Mouse (Mus musculus) myocyte (in vitro differentiated cells): Measurements from ENCODE around the gene Cstad. TPM values are rescaled to one million over a fixed set of nuclear protein-coding genes. Genes with fewer than 3 reads are reported as not detected.

ENCODE experiments used
- H3K27me3 ChIP-seq: one replicate; pipeline ENCODE4 v1.6.1; 2011; ENCODE audit not compliant: control insufficient read depth, insufficient read depth, insufficient read length
- H3K36me3 ChIP-seq: one replicate; pipeline ENCODE4 v1.6.1; 2011; ENCODE audit not compliant: control insufficient read depth, insufficient read depth
- H3K4me2 ChIP-seq: one replicate; pipeline ENCODE4 v1.6.1; 2011; ENCODE audit warnings: low read depth, control low read depth
- H3K4me3 ChIP-seq: one replicate; pipeline ENCODE4 v1.5.1; 2011; ENCODE audit warnings: mild to moderate bottlenecking, control low read depth, moderate library complexity
- H3K79me2 ChIP-seq: one replicate; pipeline ENCODE4 v1.6.1; 2011; ENCODE audit not compliant: control insufficient read depth, insufficient read depth
- H3ac ChIP-seq: one replicate; pipeline ENCODE4 v1.6.1; 2011; ENCODE audit not compliant: control insufficient read depth, insufficient read length
- CEBPB ChIP-seq: IDR thresholded peaks from 2 replicates; pipeline ENCODE4 v1.6.1; 2011; ENCODE audit warnings: mild to moderate bottlenecking, moderate library complexity; ENCODE audit not compliant: poor library complexity, insufficient read depth, severe bottlenecking
- E2F4 ChIP-seq: IDR thresholded peaks from one replicate; pipeline ENCODE4 v1.6.1; 2011; ENCODE audit warnings: mild to moderate bottlenecking, control low read depth, moderate library complexity; ENCODE audit not compliant: insufficient read depth
- MAX ChIP-seq: IDR thresholded peaks from one replicate; pipeline ENCODE4 v1.6.1; 2011; ENCODE audit warnings: low read depth, mild to moderate bottlenecking, control low read depth
- MYOD1 ChIP-seq, 3 experiments: IDR thresholded peaks; one replicate each; pipeline ENCODE4 v1.6.1; 2011; ENCODE audit warnings: control low read depth in 2 of 3, low read depth in 2 of 3, mild to moderate bottlenecking in 2 of 3, moderate library complexity in 1 of 3; ENCODE audit not compliant: insufficient read length in 2 of 3, control insufficient read depth in 1 of 3
- MYOG ChIP-seq, 3 experiments: IDR thresholded peaks; one replicate each; pipeline ENCODE4 v1.6.1; 2011; ENCODE audit warnings: control low read depth in 2 of 3, low read depth in 2 of 3, mild to moderate bottlenecking in 2 of 3; ENCODE audit not compliant: insufficient read length in 2 of 3, control insufficient read depth in 1 of 3, insufficient read depth in 1 of 3
- POLR2A ChIP-seq: IDR thresholded peaks from one replicate; pipeline ENCODE4 v1.6.1; 2011; ENCODE audit warnings: low read depth, mild to moderate bottlenecking, control low read depth, moderate library complexity; ENCODE audit not compliant: insufficient read length
- POLR2AphosphoS2 ChIP-seq: IDR thresholded peaks from one replicate; pipeline ENCODE4 v1.6.1; 2011; ENCODE audit warnings: low read depth, control low read depth; ENCODE audit not compliant: insufficient read length
- REST ChIP-seq: IDR thresholded peaks from one replicate; pipeline ENCODE4 v1.6.1; 2011; ENCODE audit warnings: mild to moderate bottlenecking, control low read depth, moderate library complexity; ENCODE audit not compliant: insufficient read depth, insufficient read length
- SRF ChIP-seq: IDR thresholded peaks from one replicate; pipeline ENCODE4 v1.6.1; 2011; ENCODE audit warnings: low read depth; ENCODE audit not compliant: control insufficient read depth, insufficient read length
- TCF12 ChIP-seq: IDR thresholded peaks from one replicate; pipeline ENCODE4 v1.6.1; 2011; ENCODE audit warnings: mild to moderate bottlenecking, control low read depth; ENCODE audit not compliant: poor library complexity, insufficient read depth, severe bottlenecking
- TCF3 ChIP-seq: IDR thresholded peaks from one replicate; pipeline ENCODE4 v1.6.1; 2011; ENCODE audit warnings: low read depth, control low read depth; ENCODE audit not compliant: insufficient read length
- USF1 ChIP-seq: IDR thresholded peaks from one replicate; pipeline ENCODE4 v1.6.1; 2011; ENCODE audit warnings: low read depth, mild to moderate bottlenecking, control low read depth, moderate library complexity
- polyA plus RNA-seq: library from polyadenylated mRNA; unstranded; fragments of >200 nt; fragmentation: generic; extraction: Trizol; gene quantifications from one replicate; pipeline ENCODE4 v1.2.1, GENCODE M21; 2012; ENCODE audit warnings: missing spikeins

Cstad gene
- polyA plus RNA-seq, 1 experiment = 0.77 TPM

DNA sequence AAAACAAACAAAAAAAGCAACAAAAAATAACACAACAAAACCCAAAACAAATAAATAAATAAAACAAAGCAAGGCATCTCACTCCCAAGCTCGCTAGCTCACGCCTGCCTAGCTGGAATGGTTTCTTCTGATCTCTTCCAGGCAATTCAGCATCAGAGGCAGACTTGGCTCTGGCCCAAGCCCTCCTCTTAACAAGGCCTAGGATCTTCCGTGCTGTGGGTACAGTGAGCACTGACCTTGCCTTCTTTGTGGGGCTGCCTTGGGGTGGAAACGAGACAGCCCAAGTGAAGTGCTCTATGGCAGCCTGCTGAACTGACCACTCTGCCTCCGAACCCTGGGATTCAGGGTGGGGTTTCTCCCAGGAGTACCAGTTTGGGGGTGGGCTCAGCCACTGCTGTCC lies 52.0 kb downstream of the Cstad start:
- no peak overlapping the region for H3K4me2 ChIP-seq
- no peak for TF ChIP-seq TCF3
- no peak for TF ChIP-seq POLR2AphosphoS2
- no peak for TF ChIP-seq E2F4
- TF ChIP-seq MAX = no peak
- TF ChIP-seq REST = no peak
- TF ChIP-seq POLR2A = no peak
- no peak for TF ChIP-seq MYOD1 (IDR thresholded peaks at IDR 0.05; ENCODE audit: control insufficient read depth in 1 of 3, insufficient read length in 2 of 3, low read depth in 2 of 3)
- no peak for TF ChIP-seq CEBPB
- TF ChIP-seq SRF = no peak
- TF ChIP-seq USF1 = no peak
- TF ChIP-seq TCF12 = no peak
- TF ChIP-seq MYOG (IDR thresholded peaks at IDR 0.05; ENCODE audit: control insufficient read depth in 1 of 3, insufficient read depth in 1 of 3, insufficient read length in 2 of 3, low read depth in 2 of 3) = no peak
- no peak overlapping the region for H3K4me3 ChIP-seq
- no peaks in the 10 kb centered on the region for H3K79me2 ChIP-seq
- no peaks in the 10 kb centered on the region for H3K36me3 ChIP-seq
- H3K27me3 ChIP-seq = no peaks in the 10 kb centered on the region
- H3ac ChIP-seq = no peak overlapping the region

DNA sequence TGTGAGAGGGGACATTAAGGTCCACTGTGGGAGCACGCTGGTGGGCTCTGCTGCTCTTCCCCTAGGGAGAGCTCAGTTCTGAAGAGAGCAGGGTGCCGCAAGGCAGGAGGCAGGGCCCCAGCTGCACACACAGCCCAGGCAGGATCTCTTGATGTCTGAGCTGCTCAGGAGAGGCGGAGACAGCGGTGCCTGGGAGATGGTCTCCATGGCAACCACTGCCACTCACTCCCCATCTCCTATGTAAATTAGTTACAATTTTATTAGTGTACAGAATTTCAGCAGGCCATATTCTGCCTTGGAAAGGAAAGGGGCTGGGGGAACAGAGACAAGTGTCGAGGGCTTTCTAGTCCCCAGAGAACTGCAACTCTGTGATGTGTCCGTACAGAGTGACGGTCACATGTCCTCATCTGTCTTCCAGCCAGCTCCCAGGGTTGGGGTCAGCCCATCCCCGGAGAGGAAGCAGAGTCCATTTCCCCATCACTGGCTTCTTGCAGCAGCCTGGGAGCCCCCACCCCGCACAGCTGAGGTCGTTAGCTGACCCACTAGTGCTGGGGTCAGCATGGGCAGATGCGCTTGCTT lies 52.6 kb downstream of the Cstad start:
- H3K4me2 ChIP-seq = no peak overlapping the region
- no peaks in the 10 kb centered on the region for H3K36me3 ChIP-seq
- TF ChIP-seq USF1 = no peak
- no peak for TF ChIP-seq MYOG (IDR thresholded peaks at IDR 0.05; ENCODE audit: control insufficient read depth in 1 of 3, insufficient read depth in 1 of 3, insufficient read length in 2 of 3, low read depth in 2 of 3)
- TF ChIP-seq MAX = no peak
- no peak for TF ChIP-seq REST
- TF ChIP-seq E2F4 = no peak
- no peak for TF ChIP-seq POLR2A
- TF ChIP-seq TCF12 = no peak
- no peak for TF ChIP-seq TCF3
- TF ChIP-seq SRF = no peak
- no peak for TF ChIP-seq CEBPB
- TF ChIP-seq MYOD1 (IDR thresholded peaks at IDR 0.05; ENCODE audit: control insufficient read depth in 1 of 3, insufficient read length in 2 of 3, low read depth in 2 of 3) = no peak
- TF ChIP-seq POLR2AphosphoS2 = no peak
- H3K27me3 ChIP-seq = no peaks in the 10 kb centered on the region
- no peak overlapping the region for H3K4me3 ChIP-seq
- no peak overlapping the region for H3ac ChIP-seq
- no peaks in the 10 kb centered on the region for H3K79me2 ChIP-seq

DNA sequence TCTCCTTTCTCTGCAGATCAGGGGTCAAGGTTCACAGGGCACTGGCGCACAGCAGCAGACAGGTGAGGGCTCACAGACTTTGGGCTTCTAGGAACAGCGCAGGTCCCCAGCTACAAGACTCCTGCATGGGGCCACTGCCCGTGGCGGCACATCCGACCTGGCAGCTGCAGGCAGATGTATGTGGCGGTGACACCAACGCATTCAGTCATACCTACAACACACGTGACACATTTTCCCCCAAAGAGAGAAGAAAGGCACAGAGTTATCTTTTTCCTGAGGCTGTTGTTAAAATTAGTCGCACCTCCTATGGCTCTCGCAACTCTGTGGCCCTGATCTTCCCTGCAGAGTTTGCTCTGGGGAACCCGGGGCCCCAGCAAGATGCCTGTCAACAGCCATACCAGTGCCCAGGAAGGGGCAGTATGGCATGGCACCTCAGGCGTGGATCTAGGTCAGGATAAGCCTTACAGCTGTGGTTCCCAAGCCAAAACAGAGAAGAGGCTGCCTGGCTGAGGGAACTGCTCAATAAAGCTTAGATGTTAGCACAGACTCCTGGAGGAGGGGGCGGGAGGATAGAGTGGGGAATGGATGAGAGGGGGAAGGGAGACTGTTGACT lies 53.1 kb downstream of the Cstad start:
- TF ChIP-seq SRF (no peak), MAX (no peak), E2F4 (no peak), TCF3 (no peak), POLR2A (no peak), POLR2AphosphoS2 (no peak), MYOG (IDR thresholded peaks at IDR 0.05; ENCODE audit: control insufficient read depth in 1 of 3, insufficient read depth in 1 of 3, insufficient read length in 2 of 3, low read depth in 2 of 3) (no peak), REST (no peak), TCF12 (no peak)
- Histone ChIP-seq H3ac (no peak overlapping the region), H3K36me3 (no peaks in the 10 kb centered on the region), H3K4me2 (no peak overlapping the region), H3K27me3 (no peaks in the 10 kb centered on the region), H3K79me2 (no peaks in the 10 kb centered on the region), H3K4me3 (no peak overlapping the region)

DNA sequence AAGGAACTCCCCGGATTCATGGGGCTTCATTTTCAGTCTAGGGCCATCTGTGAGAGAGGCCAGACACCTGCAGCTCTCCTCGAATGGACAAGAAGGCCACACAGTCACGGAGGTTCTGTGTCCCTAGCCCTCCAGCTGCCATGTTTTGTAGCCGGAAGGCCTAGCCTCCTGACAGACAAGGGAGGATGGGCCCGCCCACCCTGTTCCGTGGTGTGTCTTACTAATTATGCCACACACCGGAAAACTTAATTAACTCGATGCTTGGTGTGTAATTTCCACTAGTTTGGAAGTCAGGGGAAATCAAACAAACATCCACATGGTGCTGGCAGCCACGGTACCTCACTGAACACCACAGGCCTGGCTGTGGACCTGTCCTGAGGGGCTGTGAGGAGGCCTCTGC lies 55.4 kb downstream of the Cstad start:
- no peak overlapping the region for H3K4me3 ChIP-seq
- H3K27me3 ChIP-seq = no peaks in the 10 kb centered on the region
- TF ChIP-seq SRF = no peak
- no peak for TF ChIP-seq MYOD1 (IDR thresholded peaks at IDR 0.05; ENCODE audit: control insufficient read depth in 1 of 3, insufficient read length in 2 of 3, low read depth in 2 of 3)
- no peak for TF ChIP-seq TCF12
- TF ChIP-seq POLR2A = no peak
- TF ChIP-seq MYOG (IDR thresholded peaks at IDR 0.05; ENCODE audit: control insufficient read depth in 1 of 3, insufficient read depth in 1 of 3, insufficient read length in 2 of 3, low read depth in 2 of 3) = no peak
- TF ChIP-seq USF1 = no peak
- no peak for TF ChIP-seq MAX
- no peak for TF ChIP-seq TCF3
- no peak for TF ChIP-seq E2F4
- TF ChIP-seq CEBPB = no peak
- no peak for TF ChIP-seq REST
- TF ChIP-seq POLR2AphosphoS2 = no peak
- H3ac ChIP-seq = no peak overlapping the region
- H3K4me2 ChIP-seq = no peak overlapping the region
- no peaks in the 10 kb centered on the region for H3K36me3 ChIP-seq
- no peaks in the 10 kb centered on the region for H3K79me2 ChIP-seq
